ENCODE assay signal across 10 mouse cellular contexts in the genomic region with DNA sequence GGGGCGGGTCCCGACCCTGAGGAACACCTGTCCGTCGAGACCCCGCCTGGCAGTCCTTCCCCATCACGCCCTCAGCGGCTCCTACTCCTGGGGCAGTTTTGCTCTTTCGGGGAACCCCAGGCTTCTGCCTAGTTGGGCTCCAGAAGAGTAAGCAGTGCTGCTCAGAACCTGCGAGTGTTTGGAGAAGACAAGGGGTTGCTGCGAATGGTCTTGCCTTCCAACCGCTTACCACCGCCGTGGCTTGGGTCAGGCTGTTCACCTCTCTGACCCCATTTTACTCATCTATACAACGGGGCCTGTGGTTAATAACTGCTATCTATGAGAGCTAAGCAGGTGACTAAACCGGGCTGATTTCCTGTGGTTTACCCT. TPM values are rescaled to one million over a fixed set of nuclear protein-coding genes. Genes with fewer than 3 reads are reported as not detected.
DNase-seq lines count a peak whose midpoint lies in the region; ATAC-seq lines count a peak whose summit lies in the region.
"Had no signal": no experiment of that assay in that cellular context is flagged by ENCODE, and none has a peak within 500 bp of the region (broad histone marks: within the 10 kb centered on the region; RNA-seq: fewer than 3 reads in every experiment).

No protein-coding gene starts in this region.

- peaks cover 30% of the 10 kb centered on the region for H3K4me1 ChIP-seq in kidney, embryonic 15.5 days
- peaks cover 14% of the 10 kb centered on the region for H3K4me1 ChIP-seq in embryonic facial prominence, embryonic 14.5 days (ENCODE audit: control insufficient read depth, insufficient read depth, low read length)
- H3K4me1 ChIP-seq in intestine, embryonic 16.5 days (ENCODE audit: control insufficient read depth, insufficient read depth, low read length): peaks cover 26% of the 10 kb centered on the region
- H3K4me1 ChIP-seq in neural tube, embryonic 12.5 days: peaks cover 16% of the 10 kb centered on the region

- DNase-seq in kidney, adult 9 months: no peak
- DNase-seq in embryonic facial prominence, embryonic 14.5 days (ENCODE audit: low spot score): no peak
- DNase-seq in frontal cortex, postnatal 10 days (ENCODE audit: low spot score in 2 of 2): no peak
- no peak for DNase-seq in urinary bladder, adult 2 months (ENCODE audit: low spot score)
- no peak for DNase-seq in cerebellum, adult 11 months
- DNase-seq: kidney, adult 2 months; right cerebral cortex, postnatal 4 days had no signal

- 0 out of 2 replicates have a peak overlapping the region, but pooled peaks have one; percentile 23 for H3K9ac ChIP-seq in kidney, embryonic 15.5 days
- no peak overlapping the region for H3K9ac ChIP-seq in embryonic facial prominence, embryonic 14.5 days (ENCODE audit: low read depth, low read length)
- peak overlapping the region; percentile 65 for H3K9ac ChIP-seq in intestine, embryonic 16.5 days (ENCODE audit: low read depth, low read length)
- H3K9ac ChIP-seq in neural tube, embryonic 12.5 days: 0 out of 2 replicates have a peak overlapping the region, but pooled peaks have one; percentile 30

- 2% methylated on average over 15 of the region's 15 CpGs for WGBS in kidney, embryonic 15.5 days
- WGBS in embryonic facial prominence, embryonic 14.5 days: 1% methylated on average over 15 of the region's 15 CpGs
- WGBS in intestine, embryonic 16.5 days: 6% methylated on average over 15 of the region's 15 CpGs
- whole genome bisulfite sequencing in neural tube, embryonic 12.5 days: 2% methylated on average over 15 of the region's 15 CpGs

- peaks cover 61% of the 10 kb centered on the region for H3K27me3 ChIP-seq in kidney, embryonic 15.5 days
- peaks cover 29% of the 10 kb centered on the region for H3K27me3 ChIP-seq in embryonic facial prominence, embryonic 14.5 days (replicated peaks; ENCODE audit: control insufficient read depth, insufficient read depth, low read length)
- peaks cover 11% of the 10 kb centered on the region for H3K27me3 ChIP-seq in intestine, embryonic 16.5 days (replicated peaks; ENCODE audit: control insufficient read depth, insufficient read depth, low read length)
- peaks cover 45% of the 10 kb centered on the region for H3K27me3 ChIP-seq in neural tube, embryonic 12.5 days (replicated peaks)

- no peaks in the 10 kb centered on the region for H3K36me3 ChIP-seq in kidney, embryonic 15.5 days
- H3K36me3 ChIP-seq in embryonic facial prominence, embryonic 14.5 days (ENCODE audit: control insufficient read depth, insufficient read depth, low read length): no peaks in the 10 kb centered on the region
- H3K36me3 ChIP-seq in intestine, embryonic 16.5 days (ENCODE audit: control insufficient read depth, insufficient read depth, low read length): no peaks in the 10 kb centered on the region
- H3K36me3 ChIP-seq in neural tube, embryonic 12.5 days: no peaks in the 10 kb centered on the region

- no peaks in the 10 kb centered on the region for H3K9me3 ChIP-seq in kidney, embryonic 15.5 days (replicated peaks)
- no peaks in the 10 kb centered on the region for H3K9me3 ChIP-seq in embryonic facial prominence, embryonic 14.5 days (ENCODE audit: control insufficient read depth, low read length)
- H3K9me3 ChIP-seq in intestine, embryonic 16.5 days (ENCODE audit: control insufficient read depth, low read length): no peaks in the 10 kb centered on the region
- H3K9me3 ChIP-seq in neural tube, embryonic 12.5 days: no peaks in the 10 kb centered on the region

- ATAC-seq in kidney, embryonic 15.5 days (replicated peaks; ENCODE audit: low FRiP score): no peak
- no peak for ATAC-seq in embryonic facial prominence, embryonic 14.5 days (ENCODE audit: low read depth)
- ATAC-seq in intestine, embryonic 16.5 days: 0 out of 2 replicates have a peak, but pooled peaks have one; percentile 4
- no peak for ATAC-seq in neural tube, embryonic 12.5 days (ENCODE audit: low FRiP score, low read depth)

- peak overlapping the region; percentile 41 for H3K4me3 ChIP-seq in kidney, embryonic 15.5 days (replicated peaks)
- peak overlapping the region; percentile 40 for H3K4me3 ChIP-seq in embryonic facial prominence, embryonic 14.5 days (ENCODE audit: low read depth, low read length)
- H3K4me3 ChIP-seq in intestine, embryonic 16.5 days (ENCODE audit: low read length): peak overlapping the region; percentile 47
- H3K4me3 ChIP-seq in neural tube, embryonic 12.5 days: peak overlapping the region; percentile 29

- no peak overlapping the region for H3K27ac ChIP-seq in kidney, embryonic 15.5 days
- H3K27ac ChIP-seq in embryonic facial prominence, embryonic 14.5 days (replicated peaks; ENCODE audit: low read depth, low read length): no peak overlapping the region
- no peak overlapping the region for H3K27ac ChIP-seq in intestine, embryonic 16.5 days (ENCODE audit: low read length)
- H3K27ac ChIP-seq in neural tube, embryonic 12.5 days: no peak overlapping the region

- H3K4me2 ChIP-seq in kidney, embryonic 15.5 days: peak overlapping the region; percentile 74
- peak overlapping the region; percentile 70 for H3K4me2 ChIP-seq in embryonic facial prominence, embryonic 14.5 days (ENCODE audit: low read depth, low read length)
- peak overlapping the region; percentile 88 for H3K4me2 ChIP-seq in intestine, embryonic 16.5 days (ENCODE audit: low read depth, low read length)
- peak overlapping the region; percentile 56 for H3K4me2 ChIP-seq in neural tube, embryonic 12.5 days (replicated peaks)

RNA-seq across cellular contexts. Expression of gene Pou2f3, which starts 4.2 kb away (rescaled TPM):
- polyA plus RNA-seq in kidney, embryonic 15.5 days (2015; fragmentation: Nextera tagmentation; extraction: Ambion mirVana): 0.17 TPM in 1 of 2 replicates, not detected in the other
- polyA plus RNA-seq in embryonic facial prominence, embryonic 14.5 days (2014; fragmentation: Nextera tagmentation; extraction: Ambion mirVana): 3.8 and 4.5 TPM in 2 replicates
- 0.24 and 0.34 TPM in 2 replicates for polyA plus RNA-seq in intestine, embryonic 16.5 days (2015; fragmentation: Nextera tagmentation; extraction: Ambion mirVana)
- polyA plus RNA-seq in neural tube, embryonic 12.5 days (2016; fragmentation: Nextera tagmentation; extraction: Ambion mirVana): not detected in 2 replicates
- polyA plus RNA-seq in urinary bladder, adult 2 months (2012; rRNA removed): 0.28 and 0.53 TPM in 2 replicates

RNA-seq across cellular contexts. Expression of gene Oaf, which starts 33.7 kb away (rescaled TPM):
- 53.9 and 59.5 TPM in 2 replicates for polyA plus RNA-seq in kidney, embryonic 15.5 days (2015; fragmentation: Nextera tagmentation; extraction: Ambion mirVana)
- 118 and 123 TPM in 2 replicates for polyA plus RNA-seq in embryonic facial prominence, embryonic 14.5 days (2014; fragmentation: Nextera tagmentation; extraction: Ambion mirVana)
- polyA plus RNA-seq in intestine, embryonic 16.5 days (2015; fragmentation: Nextera tagmentation; extraction: Ambion mirVana): 11.8 and 44.1 TPM in 2 replicates
- polyA plus RNA-seq in neural tube, embryonic 12.5 days (2016; fragmentation: Nextera tagmentation; extraction: Ambion mirVana): 37.2 and 40.0 TPM in 2 replicates
- polyA plus RNA-seq in urinary bladder, adult 2 months (2012; rRNA removed): 53.7 and 67.1 TPM in 2 replicates
